In the genomic region with DNA sequence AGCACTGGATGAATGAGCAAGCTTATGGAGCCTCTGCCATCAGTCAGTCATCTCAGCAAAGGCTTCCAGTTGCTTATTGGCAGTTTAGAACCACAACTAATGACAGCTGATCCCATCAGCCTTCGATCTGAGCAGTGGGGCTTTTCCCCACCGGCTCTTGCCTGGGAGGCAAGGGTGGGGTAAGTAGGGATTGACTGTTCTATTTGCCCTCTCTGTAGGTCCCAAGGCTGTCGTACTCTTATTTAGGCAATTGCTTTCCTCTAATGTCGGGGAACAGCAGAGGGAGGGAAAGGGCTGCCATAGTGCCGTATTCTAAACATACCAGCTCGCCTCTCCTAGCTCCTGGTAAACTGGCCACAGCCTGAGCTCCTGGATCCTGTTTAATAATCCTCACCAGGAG, we compare ENCODE assay signal across 9 mouse cellular contexts. TPM values are rescaled to one million over a fixed set of nuclear protein-coding genes. Genes with fewer than 3 reads are reported as not detected.
DNase-seq lines count a peak whose midpoint lies in the region; ATAC-seq and TF ChIP-seq lines count a peak whose summit lies in the region.
"Had no signal": no experiment of that assay in that cellular context is flagged by ENCODE, and none has a peak within 500 bp of the region (broad histone marks: within the 10 kb centered on the region; RNA-seq: fewer than 3 reads in every experiment).

A gene (minus strand): TSS at position 101 of the 400 bp plus-strand sequence.

- no peak for DNase-seq in kidney, adult 2 months
- no peak for DNase-seq in kidney, adult 8-10 months
- no peak for DNase-seq in adrenal gland, postnatal 36 days
- no peak for DNase-seq in gastrocnemius, postnatal 25 days
- DNase-seq in cerebellum, adult 18-20 months: no peak
- DNase-seq in embryo, embryonic 9.5 days (ENCODE audit: extremely low spot score): no peak

- no peak for TF ChIP-seq CTCF in kidney, adult 2 months (conservative IDR thresholded peaks at IDR 0.05; ENCODE audit: insufficient read depth, insufficient read length, low read depth, low read length)

- no peak within 1 kb of the TSS for H3K4me3 ChIP-seq in kidney, adult 2 months (ENCODE audit: insufficient read depth, low read depth, low read length)
- H3K4me3 ChIP-seq: megakaryocyte, embryonic 14.5 days had no signal

- 88% methylated on average over 6 of the region's 6 CpGs for WGBS in kidney, adult 2 months

- ATAC-seq in inflammation-experienced regulatory T-cells, adult 6 months: no peak
- no peak for ATAC-seq in megakaryocyte progenitor cell, adult 5-6 weeks (replicated peaks; ENCODE audit: poor library complexity)

- no peak within 1 kb of the TSS for H3K27ac ChIP-seq in kidney, adult 2 months (ENCODE audit: insufficient read depth, low read depth, low read length)

- H3K27me3 ChIP-seq in kidney, adult 2 months (replicated peaks; ENCODE audit: control insufficient read depth, insufficient read depth, low read length): no peaks in the 10 kb centered on the region

- no peak for TF ChIP-seq POLR2A in kidney, adult 2 months (IDR thresholded peaks at IDR 0.05; ENCODE audit: low read depth, low read length)

- H3K4me1 ChIP-seq in kidney, adult 2 months (ENCODE audit: control insufficient read depth, insufficient read depth, low read length): peaks cover 14% of the 10 kb centered on the region; the same call in 1 of the 2 replicates

- H3K36me3 ChIP-seq in kidney, adult 2 months (ENCODE audit: control insufficient read depth, insufficient read depth, low read length): no peaks in the 10 kb centered on the region

RNA-seq across cellular contexts. Expression of the gene that starts here (rescaled TPM):
- polyA plus RNA-seq in kidney, adult 2 months (2012; rRNA removed): 11.5 and 13.9 TPM in 2 replicates
- 10 to 100 TPM; 37.2 to 43.4 TPM for total RNA-seq in adrenal gland, postnatal 36 days (2021)
- 10 to 100 TPM; 23.8 to 27.0 TPM for total RNA-seq in gastrocnemius, postnatal 25 days (2021)
- polyA plus RNA-seq in inflammation-experienced regulatory T-cells, adult 6 months (2017; shearing (Covaris generic)): 100 to 1,000 TPM; 120 to 137 (median 126) TPM
- 87.4 and 102 TPM in 2 replicates for total RNA-seq in megakaryocyte progenitor cell, adult 5-6 weeks (2015)
- 89.6 and 93.2 TPM in 2 replicates for total RNA-seq in megakaryocyte progenitor cell, adult 5-6 weeks (2017)
